In the genomic region with DNA sequence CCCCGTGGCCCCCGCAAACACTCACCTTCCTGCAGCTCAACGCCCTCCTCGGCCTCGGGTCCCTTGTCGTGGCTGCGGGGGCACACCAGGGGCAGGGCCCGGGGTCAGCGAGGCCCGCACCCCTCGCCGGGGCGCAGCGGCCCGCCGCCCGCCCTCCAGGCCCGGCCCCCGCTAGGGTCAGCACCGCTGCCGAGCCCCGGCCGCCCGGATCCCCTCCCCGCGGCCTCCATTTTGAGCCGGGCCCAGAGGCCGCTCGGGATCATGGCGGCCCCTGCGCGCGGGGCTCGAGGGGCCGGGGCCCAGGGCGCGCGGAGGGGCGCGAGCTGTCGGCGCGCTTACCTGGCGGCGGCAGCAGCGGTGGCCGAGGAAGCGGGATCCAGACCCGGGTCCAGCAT, we compare ENCODE assay signal across 8 mouse cellular contexts. TPM values are rescaled to one million over a fixed set of nuclear protein-coding genes. Genes with fewer than 3 reads are reported as not detected.
A peak's percentile ranks its signal among the peaks of the same experiment; 100 is the strongest.
DNase-seq lines count a peak whose midpoint lies in the region; ATAC-seq and TF ChIP-seq lines count a peak whose summit lies in the region.

No protein-coding gene starts in this region.

- dilution Hi-C loops in CH12.LX (cut with MboI; ENCODE audit: extremely low pct_ligation_motif_present, extremely low pct_unique_long_range_greater_than_20kb, low sequenced_read_pairs), result no loop called here

- peak overlapping the region; percentile 98 for H3K27ac ChIP-seq in heart, embryonic 12.5 days (ENCODE audit: poor library complexity, severe bottlenecking)
- H3K27ac ChIP-seq in CH12.LX (ENCODE audit: insufficient read depth, low read depth), result peak overlapping the region; percentile 61
- peak overlapping the region; percentile 99 for H3K27ac ChIP-seq in embryonic facial prominence, embryonic 10.5 days (replicated peaks)
- peak overlapping the region; percentile 99 for H3K27ac ChIP-seq in hindbrain, embryonic 15.5 days (replicated peaks)
- H3K27ac ChIP-seq in liver, postnatal 0 days (ENCODE audit: low read depth), result peak overlapping the region; percentile 99

- TF ChIP-seq CTCF in CH12.LX (conservative IDR thresholded peaks at IDR 0.05 in 1 of 2, IDR thresholded peaks at IDR 0.05 in 1 of 2; ENCODE audit: low read depth in 2 of 2, low read length in 2 of 2), result no peak
- no peak for TF ChIP-seq CTCF in liver, postnatal 0 days (IDR thresholded peaks at IDR 0.05; ENCODE audit: low read depth)

- TF ChIP-seq RAD21 in CH12.LX (IDR thresholded peaks at IDR 0.05; ENCODE audit: low read depth, low read length), result no peak

- no peak for DNase-seq in heart, adult 9 months (ENCODE audit: low spot score in 2 of 2)
- no peak for DNase-seq in CH12.LX (ENCODE audit: extremely low read depth)
- no peak for DNase-seq in embryonic facial prominence, embryonic 10.5 days (ENCODE audit: low spot score)
- no peak for DNase-seq in liver, postnatal 0 days
- DNase-seq in left cerebral cortex, adult 11 months (ENCODE audit: low spot score), result no peak

- H3K4me3 ChIP-seq in heart, embryonic 12.5 days, result peak overlapping the region; percentile 97
- peak overlapping the region; percentile 51 to 91 (median 88) for H3K4me3 ChIP-seq in CH12.LX (replicated peaks in 1 of 3; ENCODE audit: low read depth in 2 of 3, low read length in 2 of 3, poor library complexity in 1 of 3)
- peak overlapping the region; percentile 95 for H3K4me3 ChIP-seq in embryonic facial prominence, embryonic 10.5 days
- H3K4me3 ChIP-seq in hindbrain, embryonic 15.5 days, result peak overlapping the region; percentile 81
- H3K4me3 ChIP-seq in liver, postnatal 0 days (ENCODE audit: low read depth, low read length), result peak overlapping the region; percentile 99

- peak overlapping the region; percentile 89 for H3K4me2 ChIP-seq in heart, embryonic 12.5 days
- 0 out of 2 replicates have a peak overlapping the region, but pooled peaks have one; percentile 48 for H3K4me2 ChIP-seq in CH12.LX (ENCODE audit: insufficient read depth, low read depth, poor library complexity, severe bottlenecking)
- peak overlapping the region; percentile 86 for H3K4me2 ChIP-seq in hindbrain, embryonic 15.5 days
- peak overlapping the region; percentile 91 for H3K4me2 ChIP-seq in liver, postnatal 0 days (ENCODE audit: low read depth, low read length)

- H3K36me3 ChIP-seq in heart, embryonic 12.5 days, result peaks cover 49% of the 10 kb centered on the region
- peaks cover 31 to 54% of the 10 kb centered on the region in 2 experiments for H3K36me3 ChIP-seq in CH12.LX (replicated peaks in 1 of 2; ENCODE audit: control insufficient read depth in 1 of 2, insufficient read depth in 1 of 2, low read length in 1 of 2)
- peaks cover 72% of the 10 kb centered on the region for H3K36me3 ChIP-seq in embryonic facial prominence, embryonic 10.5 days (replicated peaks)
- H3K36me3 ChIP-seq in hindbrain, embryonic 15.5 days, result peaks cover 26% of the 10 kb centered on the region
- H3K36me3 ChIP-seq in liver, postnatal 0 days (replicated peaks; ENCODE audit: insufficient read depth, low read length), result peaks cover 39% of the 10 kb centered on the region

- TF ChIP-seq POLR2A in CH12.LX (IDR thresholded peaks at IDR 0.05; ENCODE audit: low read depth, low read length), result no peak

- H3K9ac ChIP-seq in heart, embryonic 12.5 days, result peak overlapping the region; percentile 100
- H3K9ac ChIP-seq in CH12.LX (ENCODE audit: insufficient read depth, low read depth), result peak overlapping the region; percentile 100
- H3K9ac ChIP-seq in hindbrain, embryonic 15.5 days, result peak overlapping the region; percentile 89
- H3K9ac ChIP-seq in liver, postnatal 0 days (replicated peaks), result peak overlapping the region; percentile 99

- H3K79me2 ChIP-seq in CH12.LX (replicated peaks; ENCODE audit: control insufficient read depth, extremely low read depth, insufficient read depth, poor library complexity, severe bottlenecking), result no peaks in the 10 kb centered on the region; the same call in 1 of the 2 replicates

- ATAC-seq in heart, embryonic 12.5 days (ENCODE audit: insufficient number of reproducible peaks, low FRiP score), result peak; percentile 58
- ATAC-seq in hindbrain, embryonic 15.5 days (ENCODE audit: low FRiP score, low read depth), result peak; percentile 17
- ATAC-seq in liver, postnatal 0 days, result peak; percentile 26
- ATAC-seq in erythroid progenitor cell, adult 5-6 weeks (replicated peaks; ENCODE audit: low FRiP score, poor library complexity, severe bottlenecking), result no peak

- no peaks in the 10 kb centered on the region for H3K9me3 ChIP-seq in heart, embryonic 12.5 days (replicated peaks)
- no peaks in the 10 kb centered on the region for H3K9me3 ChIP-seq in CH12.LX (replicated peaks; ENCODE audit: low read length)
- H3K9me3 ChIP-seq in embryonic facial prominence, embryonic 10.5 days, result no peaks in the 10 kb centered on the region
- no peaks in the 10 kb centered on the region for H3K9me3 ChIP-seq in hindbrain, embryonic 15.5 days
- H3K9me3 ChIP-seq in liver, postnatal 0 days (ENCODE audit: low read length), result no peaks in the 10 kb centered on the region

- no peak for TF ChIP-seq EP300 in CH12.LX (IDR thresholded peaks at IDR 0.05; ENCODE audit: low read length)
- TF ChIP-seq EP300 in liver, postnatal 0 days (IDR thresholded peaks at IDR 0.05; ENCODE audit: low read depth), result no peak

- H3K27me3 ChIP-seq in heart, embryonic 12.5 days (replicated peaks), result no peaks in the 10 kb centered on the region
- no peaks in the 10 kb centered on the region for H3K27me3 ChIP-seq in CH12.LX (replicated peaks)
- no peaks in the 10 kb centered on the region for H3K27me3 ChIP-seq in embryonic facial prominence, embryonic 10.5 days (replicated peaks; ENCODE audit: low read depth, poor library complexity, severe bottlenecking)
- no peaks in the 10 kb centered on the region for H3K27me3 ChIP-seq in hindbrain, embryonic 15.5 days
- H3K27me3 ChIP-seq in liver, postnatal 0 days (ENCODE audit: insufficient read depth, low read length), result no peaks in the 10 kb centered on the region

- WGBS in heart, embryonic 12.5 days, result 0% methylated on average over 36 of the region's 49 CpGs
- WGBS in embryonic facial prominence, embryonic 10.5 days, result under 1% methylated on average over 35 of the region's 49 CpGs
- WGBS in hindbrain, embryonic 15.5 days, result 1% methylated on average over 20 of the region's 49 CpGs
- 2% methylated on average over 9 of the region's 49 CpGs for WGBS in liver, postnatal 0 days (ENCODE audit: insufficient replicate concordance)

- in situ Hi-C loops in CH12.LX (cut with MboI; ENCODE audit: low pct_ligation_motif_present, low pct_unique_long_range_greater_than_20kb, low sequenced_read_pairs), result no loop called here

- peaks cover 19% of the 10 kb centered on the region for H3K4me1 ChIP-seq in heart, embryonic 12.5 days (replicated peaks)
- peaks cover 21 to 45% of the 10 kb centered on the region in 2 experiments for H3K4me1 ChIP-seq in CH12.LX (ENCODE audit: control insufficient read depth in 1 of 2, insufficient read depth in 2 of 2)
- H3K4me1 ChIP-seq in embryonic facial prominence, embryonic 10.5 days, result peaks cover 21% of the 10 kb centered on the region
- peaks cover 28% of the 10 kb centered on the region for H3K4me1 ChIP-seq in hindbrain, embryonic 15.5 days (replicated peaks)
- peaks cover 34% of the 10 kb centered on the region for H3K4me1 ChIP-seq in liver, postnatal 0 days (ENCODE audit: insufficient read depth)

RNA-seq across cellular contexts. Expression of gene Usf2, which starts 0.2 kb away (rescaled TPM):
- polyA plus RNA-seq in heart, embryonic 12.5 days (2016; fragmentation: Nextera tagmentation; extraction: Ambion mirVana), result 18.4 and 22.5 TPM in 2 replicates
- total RNA-seq in CH12.LX (2012; rRNA removed), result 42.0 and 47.9 TPM in 2 replicates
- 47.0 and 57.2 TPM in 2 replicates for total RNA-seq in CH12.LX (2014; rRNA removed)
- polyA plus RNA-seq in CH12.LX (2012; ENCODE audit: insufficient read length, low read depth), result 102 and 103 TPM in 2 replicates
- polyA plus RNA-seq in embryonic facial prominence, embryonic 10.5 days (2016; fragmentation: Nextera tagmentation; extraction: Ambion mirVana), result 25.1 and 29.6 TPM in 2 replicates
- 27.3 and 29.3 TPM in 2 replicates for polyA plus RNA-seq in hindbrain, embryonic 15.5 days (2015; fragmentation: Nextera tagmentation; extraction: Ambion mirVana)
- 11.6 and 12.0 TPM in 2 replicates for polyA plus RNA-seq in liver, postnatal 0 days (2015; fragmentation: Nextera tagmentation; extraction: Ambion mirVana)
- total RNA-seq in erythroid progenitor cell, adult 5-6 weeks (2015; ENCODE audit: low replicate concordance), result 75.9 and 78.6 TPM in 2 replicates
- total RNA-seq in erythroid progenitor cell, adult 5-6 weeks (2017; ENCODE audit: low replicate concordance), result 121 and 139 TPM in 2 replicates

RNA-seq across cellular contexts. Expression of gene Hamp, which starts 12.5 kb away (rescaled TPM):
- polyA plus RNA-seq in heart, embryonic 12.5 days (2016; fragmentation: Nextera tagmentation; extraction: Ambion mirVana), result not detected in 2 replicates
- total RNA-seq in CH12.LX (2012; rRNA removed) (not detected in 2 replicates), CH12.LX (2014; rRNA removed) (not detected in 2 replicates)
- not detected in 2 replicates for polyA plus RNA-seq in CH12.LX (2012; ENCODE audit: insufficient read length, low read depth)
- polyA plus RNA-seq in embryonic facial prominence, embryonic 10.5 days (2016; fragmentation: Nextera tagmentation; extraction: Ambion mirVana), result not detected in 2 replicates
- not detected in 2 replicates for polyA plus RNA-seq in hindbrain, embryonic 15.5 days (2015; fragmentation: Nextera tagmentation; extraction: Ambion mirVana)
- 142 and 248 TPM in 2 replicates for polyA plus RNA-seq in liver, postnatal 0 days (2015; fragmentation: Nextera tagmentation; extraction: Ambion mirVana)
- total RNA-seq in erythroid progenitor cell, adult 5-6 weeks (2015; ENCODE audit: low replicate concordance), result not detected in 2 replicates
- total RNA-seq in erythroid progenitor cell, adult 5-6 weeks (2017; ENCODE audit: low replicate concordance), result not detected in 2 replicates

RNA-seq across cellular contexts. Expression of gene Lsr, which starts 16.9 kb away (rescaled TPM):
- polyA plus RNA-seq in heart, embryonic 12.5 days (2016; fragmentation: Nextera tagmentation; extraction: Ambion mirVana), result 13.1 and 13.8 TPM in 2 replicates
- total RNA-seq in CH12.LX (2012; rRNA removed) (0.08 and 0.13 TPM in 2 replicates), CH12.LX (2014; rRNA removed) (0.12 TPM in 1 of 2 replicates, not detected in the other)
- not detected in 2 replicates for polyA plus RNA-seq in CH12.LX (2012; ENCODE audit: insufficient read length, low read depth)
- polyA plus RNA-seq in embryonic facial prominence, embryonic 10.5 days (2016; fragmentation: Nextera tagmentation; extraction: Ambion mirVana), result 33.1 and 33.4 TPM in 2 replicates
- polyA plus RNA-seq in hindbrain, embryonic 15.5 days (2015; fragmentation: Nextera tagmentation; extraction: Ambion mirVana), result 24.3 and 24.4 TPM in 2 replicates
- polyA plus RNA-seq in liver, postnatal 0 days (2015; fragmentation: Nextera tagmentation; extraction: Ambion mirVana), result 28.2 and 33.7 TPM in 2 replicates
- not detected in 2 replicates for total RNA-seq in erythroid progenitor cell, adult 5-6 weeks (2015; ENCODE audit: low replicate concordance)
- 1.0 TPM in 1 of 2 replicates, not detected in the other for total RNA-seq in erythroid progenitor cell, adult 5-6 weeks (2017; ENCODE audit: low replicate concordance)

RNA-seq across cellular contexts. Expression of gene Fam187b, which starts 17.2 kb away (rescaled TPM):
- polyA plus RNA-seq in heart, embryonic 12.5 days (2016; fragmentation: Nextera tagmentation; extraction: Ambion mirVana), result 0.53 and 0.60 TPM in 2 replicates
- total RNA-seq in CH12.LX (2012; rRNA removed), result not detected in 2 replicates
- total RNA-seq in CH12.LX (2014; rRNA removed), result not detected in 2 replicates
- polyA plus RNA-seq in CH12.LX (2012; ENCODE audit: insufficient read length, low read depth), result not detected in 2 replicates
- 2.9 and 3.3 TPM in 2 replicates for polyA plus RNA-seq in embryonic facial prominence, embryonic 10.5 days (2016; fragmentation: Nextera tagmentation; extraction: Ambion mirVana)
- 0.69 and 1.1 TPM in 2 replicates for polyA plus RNA-seq in hindbrain, embryonic 15.5 days (2015; fragmentation: Nextera tagmentation; extraction: Ambion mirVana)
- 4.0 and 5.0 TPM in 2 replicates for polyA plus RNA-seq in liver, postnatal 0 days (2015; fragmentation: Nextera tagmentation; extraction: Ambion mirVana)
- total RNA-seq in erythroid progenitor cell, adult 5-6 weeks (2015; ENCODE audit: low replicate concordance), result not detected in 2 replicates
- not detected in 2 replicates for total RNA-seq in erythroid progenitor cell, adult 5-6 weeks (2017; ENCODE audit: low replicate concordance)

RNA-seq across cellular contexts. Expression of gene Hamp2, which starts 31.9 kb away (rescaled TPM):
- polyA plus RNA-seq in heart, embryonic 12.5 days (2016; fragmentation: Nextera tagmentation; extraction: Ambion mirVana), result not detected in 2 replicates
- total RNA-seq in CH12.LX (2012; rRNA removed) (not detected in 2 replicates), CH12.LX (2014; rRNA removed) (not detected in 2 replicates)
- polyA plus RNA-seq in CH12.LX (2012; ENCODE audit: insufficient read length, low read depth), result not detected in 2 replicates
- polyA plus RNA-seq in embryonic facial prominence, embryonic 10.5 days (2016; fragmentation: Nextera tagmentation; extraction: Ambion mirVana), result not detected in 2 replicates
- polyA plus RNA-seq in hindbrain, embryonic 15.5 days (2015; fragmentation: Nextera tagmentation; extraction: Ambion mirVana), result not detected in 2 replicates
- polyA plus RNA-seq in liver, postnatal 0 days (2015; fragmentation: Nextera tagmentation; extraction: Ambion mirVana), result 0.49 TPM in 1 of 2 replicates, not detected in the other
- total RNA-seq in erythroid progenitor cell, adult 5-6 weeks (2015; ENCODE audit: low replicate concordance), result not detected in 2 replicates
- total RNA-seq in erythroid progenitor cell, adult 5-6 weeks (2017; ENCODE audit: low replicate concordance), result not detected in 2 replicates

Comparison
In these comparisons a context has a peak if more than half of its experiments do, and no peak if none do; other contexts are left out.
1. RNA of gene Hamp, which starts 12.5 kb away (polyA plus RNA-seq): 142 to 248 TPM in liver, postnatal 0 days; not detected in heart, embryonic 12.5 days, not detected in CH12.LX, not detected in embryonic facial prominence, embryonic 10.5 days and not detected in hindbrain, embryonic 15.5 days; every median in the first group is over 100 times any median in the second.
2. RNA of gene Lsr, which starts 16.9 kb away (polyA plus RNA-seq): 33.1 to 33.4 TPM in embryonic facial prominence, embryonic 10.5 days, 28.2 to 33.7 TPM in liver, postnatal 0 days, 24.3 to 24.4 TPM in hindbrain, embryonic 15.5 days and 13.1 to 13.8 TPM in heart, embryonic 12.5 days; not detected in CH12.LX; every median in the first group is over 10 times any median in the second.
3. Peak in every context shown above with its lines, with median percentiles within 50 percentile points of each other: H3K27ac ChIP-seq, H3K4me2 ChIP-seq, H3K4me3 ChIP-seq and H3K9ac ChIP-seq.